Mouse (Mus musculus) layer of hippocampus, adult 8-10 months (tissue): ENCODE data around the gene Vti1a. TPM values are rescaled to one million over a fixed set of nuclear protein-coding genes. Genes with fewer than 3 reads are reported as not detected.

Experiments
- DNase-seq, 2 experiments: peaks; one replicate each; pipeline ENCODE4 v3.0.0; 2022; ENCODE audit warnings: low spot score in 2 of 2
- total RNA-seq, 4 experiments: library from RNA; stranded (reverse); gene quantifications; 2 replicates each; pipeline ENCODE4 v1.2.4; 2022

The Vti1a gene
- total RNA-seq, 4 experiments from 2014 or later = 56.7 to 64.1 (median 60.2) TPM

DNA sequence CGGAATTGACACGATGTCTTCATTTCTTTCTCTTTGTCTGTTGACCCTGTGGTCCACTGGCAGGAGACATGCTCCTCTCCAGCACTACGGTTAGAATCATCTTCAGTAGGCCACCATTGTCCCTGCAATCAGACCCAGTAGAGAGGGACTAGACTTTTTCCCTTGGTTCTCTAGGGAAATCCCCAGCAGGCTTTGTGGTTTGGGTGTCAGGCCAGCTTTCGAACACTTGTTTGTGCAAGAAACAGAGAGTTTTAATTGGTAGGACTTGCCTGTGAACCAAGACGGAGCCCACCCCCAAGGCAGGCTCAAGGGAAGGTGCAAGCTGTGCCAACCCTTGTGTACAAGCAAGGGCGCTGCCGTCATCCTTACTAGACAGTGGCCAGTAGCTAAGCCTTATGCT, 302.5 kb downstream of the Vti1a start:
- no peak for DNase-seq

DNA sequence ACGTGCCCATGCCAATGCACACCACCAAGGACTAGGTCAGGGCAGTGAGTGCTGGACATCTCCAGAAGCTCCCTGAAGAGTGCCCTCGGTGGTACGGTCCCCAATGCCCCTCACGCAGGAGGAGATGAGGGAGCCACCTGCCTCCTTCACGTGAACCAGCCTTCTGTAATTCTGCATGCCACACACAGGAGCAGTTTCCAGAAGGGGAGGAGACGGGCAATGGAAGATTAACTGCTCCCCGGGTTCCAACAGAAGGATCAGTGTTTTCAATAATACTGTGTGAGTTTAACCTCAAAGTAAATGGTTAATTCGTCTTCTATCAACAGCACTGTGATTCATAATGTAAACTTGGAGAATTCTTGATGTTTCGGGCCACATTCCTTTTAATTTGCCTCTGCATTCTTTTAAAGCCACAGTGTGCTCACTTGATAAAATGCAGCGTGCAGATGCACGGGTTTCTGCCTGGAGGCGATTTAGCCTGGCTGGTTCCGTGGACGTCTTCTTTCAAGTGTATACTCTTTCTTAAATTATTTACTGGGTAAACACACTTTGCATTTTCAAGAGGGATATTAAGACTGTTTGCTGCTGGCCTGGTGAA, 304.4 kb downstream of the Vti1a start:
- no peak for DNase-seq

DNA sequence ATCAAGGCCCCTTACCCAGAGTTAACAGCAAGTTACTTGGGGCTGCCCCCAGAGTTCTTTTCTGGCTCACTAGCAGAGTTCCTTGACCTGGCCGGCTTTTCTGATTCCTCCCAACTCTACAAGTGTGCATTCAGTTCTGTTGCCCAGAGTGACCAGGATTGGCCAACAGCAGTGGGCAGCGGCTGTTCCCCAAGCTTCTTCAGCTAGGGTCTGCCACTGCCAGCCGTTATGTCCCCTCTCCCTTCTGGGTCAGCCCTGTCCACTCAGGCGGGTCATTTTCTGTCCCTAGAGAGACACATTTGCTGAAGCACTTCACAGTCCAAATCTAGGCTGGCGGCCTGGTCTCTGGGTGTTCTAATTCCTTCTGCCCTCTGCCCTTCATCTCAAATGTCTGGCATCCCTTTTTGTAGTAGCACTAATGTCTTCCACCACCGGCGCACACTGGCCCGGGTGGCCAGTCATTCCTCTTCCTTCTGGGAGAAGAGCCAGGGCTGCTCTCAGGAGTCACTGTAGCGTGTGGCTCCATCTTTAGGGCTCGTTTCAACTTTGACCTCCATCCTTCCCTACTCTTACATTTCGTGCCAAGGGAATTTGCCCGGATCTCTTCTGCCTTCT, 305.0 kb downstream of the Vti1a start:
- peak; percentile 16 to 26 for DNase-seq

DNA sequence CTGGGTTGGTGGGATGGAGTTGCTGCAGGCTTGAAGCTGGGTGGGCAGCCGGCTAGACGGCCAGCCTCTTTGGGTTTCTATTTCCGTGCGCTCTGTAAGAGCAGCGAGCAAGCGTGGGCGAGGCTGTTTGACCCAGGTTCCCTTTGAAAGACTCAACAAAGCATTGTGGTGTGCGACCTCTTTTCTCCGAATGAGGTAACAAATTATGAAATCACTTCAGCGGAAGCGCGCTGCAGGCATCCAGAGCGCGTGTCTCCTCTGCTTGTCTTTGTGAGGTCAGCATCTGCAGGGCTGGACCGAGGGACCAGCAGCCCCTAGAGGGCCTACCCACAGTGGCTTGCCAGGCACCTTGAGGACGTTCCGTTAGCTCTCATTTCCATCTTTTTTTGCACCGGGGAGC, 306.7 kb downstream of the Vti1a start:
- no peak for DNase-seq

DNA sequence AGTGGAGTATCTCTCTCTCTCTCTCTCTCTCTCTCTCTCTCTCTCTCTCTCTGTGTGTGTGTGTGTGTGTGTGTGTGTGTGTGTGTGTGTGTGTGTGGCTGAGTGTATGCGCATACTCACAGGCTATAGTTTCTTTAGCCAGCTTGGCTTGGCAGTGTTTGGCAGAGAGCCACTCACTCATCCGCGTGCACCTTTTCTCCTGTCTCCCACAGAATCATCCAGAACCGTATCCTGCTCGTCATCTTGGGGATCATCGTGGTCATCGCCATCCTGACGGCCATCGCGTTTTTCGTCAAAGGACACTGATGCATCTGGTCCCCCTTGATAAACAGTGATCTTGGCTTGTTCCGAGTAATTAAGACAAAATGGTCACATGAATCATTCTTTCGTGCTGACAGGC, 307.5 kb downstream of the Vti1a start:
- DNase-seq = no peak

DNA sequence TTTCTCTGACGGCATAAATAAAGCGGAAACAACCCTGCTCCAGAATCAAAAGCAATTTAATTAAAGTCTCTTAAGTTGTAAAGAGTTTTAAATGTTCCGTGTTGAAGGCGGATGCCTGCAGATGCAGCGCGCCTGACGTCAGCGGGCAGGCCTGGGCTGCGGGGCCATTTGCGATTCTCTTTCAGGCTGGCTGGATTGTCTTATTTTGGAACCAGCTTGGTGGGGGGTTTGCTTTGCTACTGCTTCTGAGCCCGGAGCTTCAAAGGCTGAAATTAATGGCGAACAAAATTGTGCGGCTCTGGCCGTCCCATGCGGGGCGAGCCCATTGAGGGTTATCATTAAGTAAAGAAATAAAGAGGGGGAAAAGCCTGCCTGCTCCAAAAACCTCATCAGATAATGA, 310.4 kb downstream of the Vti1a start:
- DNase-seq = no peak

DNA sequence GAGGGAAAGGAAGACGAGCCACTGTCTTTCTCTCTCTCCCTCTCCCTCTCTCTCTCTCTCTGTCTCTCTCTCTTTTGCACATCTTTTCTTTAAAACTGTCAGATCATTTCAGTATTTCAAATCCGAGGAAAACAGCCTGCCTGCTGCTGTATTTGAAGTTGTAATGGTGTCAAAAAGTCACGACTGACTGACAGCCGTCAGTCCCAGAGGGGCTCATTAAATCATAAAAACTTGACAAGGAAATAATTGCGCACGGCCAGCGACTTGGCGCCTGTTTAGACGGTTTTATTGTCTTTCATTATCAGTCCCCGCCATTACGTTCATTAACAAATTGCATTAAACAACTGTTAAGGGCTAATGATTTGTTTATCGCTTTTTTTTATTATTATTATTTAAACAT, 310.9 kb downstream of the Vti1a start:
- no peak for DNase-seq

DNA sequence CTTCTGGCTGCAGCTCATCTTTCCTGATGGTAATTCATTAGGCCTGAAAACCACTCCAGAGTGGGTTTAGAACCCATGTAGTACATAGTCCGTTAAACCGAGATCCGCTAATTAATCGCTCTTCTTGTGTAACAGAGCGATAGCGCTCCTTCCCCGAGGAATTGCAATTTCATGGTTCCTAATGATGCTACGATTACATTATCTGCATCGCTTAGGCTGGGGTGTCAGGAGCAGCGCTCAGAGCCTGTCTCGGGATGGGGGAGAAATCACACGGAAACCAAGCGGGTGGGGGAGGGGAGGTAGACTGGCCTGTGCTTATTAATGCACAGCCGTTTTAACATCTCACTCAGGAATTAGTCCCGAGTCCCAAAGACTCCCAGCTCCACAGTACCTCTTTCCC, 319.4 kb downstream of the Vti1a start:
- no peak for DNase-seq

DNA sequence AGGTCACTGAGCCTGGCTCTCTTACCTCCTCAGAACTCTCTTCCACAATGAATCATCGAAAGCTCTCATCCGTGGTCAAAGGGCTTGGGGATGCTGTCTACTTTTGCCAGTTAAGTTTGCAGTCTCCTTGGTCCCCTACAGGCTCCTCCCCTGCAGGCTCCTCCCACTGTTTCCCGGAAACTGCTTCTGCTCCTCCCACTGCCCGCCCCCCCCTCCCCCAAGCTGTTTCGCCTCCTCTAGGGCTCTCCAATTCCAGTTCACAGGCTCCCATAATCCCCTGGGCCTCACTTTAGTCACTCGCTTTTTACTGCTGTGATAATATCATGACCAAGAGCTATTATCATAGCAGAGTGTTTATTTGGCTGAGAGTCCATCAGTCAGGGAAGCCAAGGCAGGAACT, 324.2 kb downstream of the Vti1a start:
- DNase-seq = no peak

DNA sequence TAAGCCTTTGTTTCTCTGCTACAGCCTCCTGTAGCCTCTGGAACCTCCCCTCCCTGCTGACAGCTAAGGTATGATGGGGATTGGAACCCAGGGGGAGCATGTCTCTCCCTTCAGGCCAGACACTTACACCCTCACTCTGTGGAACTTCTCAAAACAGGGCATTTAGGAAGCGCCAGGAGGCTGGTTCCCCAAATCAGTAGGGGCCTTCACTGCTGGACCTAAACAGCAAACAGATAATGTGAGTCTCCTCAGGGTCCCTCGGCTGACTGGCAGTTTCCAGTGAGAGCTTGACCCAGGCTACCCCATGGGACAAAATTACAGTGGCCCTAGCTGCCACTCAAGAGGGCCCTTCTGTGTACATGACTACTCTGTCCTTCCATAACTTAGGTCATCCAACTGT, 325.8 kb downstream of the Vti1a start:
- DNase-seq = no peak

DNA sequence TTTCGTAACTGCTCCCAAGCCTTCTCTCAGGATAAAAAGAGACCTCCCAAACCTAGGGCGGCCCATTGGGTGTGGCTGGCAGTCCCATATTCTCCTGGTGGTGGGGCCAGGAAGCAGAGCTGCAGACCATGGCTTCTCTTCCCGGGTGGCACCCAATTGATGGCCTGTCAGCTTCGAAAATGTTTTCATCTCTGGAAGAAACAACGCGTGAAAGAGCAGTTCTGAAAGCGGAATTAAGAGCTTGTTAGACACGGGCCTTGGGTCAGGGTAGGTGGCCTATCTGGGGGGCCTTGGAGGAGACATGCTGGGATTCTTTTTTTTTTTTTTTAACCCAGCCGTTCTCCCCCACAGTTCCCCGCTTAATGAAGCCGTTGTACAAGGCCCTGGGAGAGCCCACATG, 326.3 kb downstream of the Vti1a start:
- no peak for DNase-seq

DNA sequence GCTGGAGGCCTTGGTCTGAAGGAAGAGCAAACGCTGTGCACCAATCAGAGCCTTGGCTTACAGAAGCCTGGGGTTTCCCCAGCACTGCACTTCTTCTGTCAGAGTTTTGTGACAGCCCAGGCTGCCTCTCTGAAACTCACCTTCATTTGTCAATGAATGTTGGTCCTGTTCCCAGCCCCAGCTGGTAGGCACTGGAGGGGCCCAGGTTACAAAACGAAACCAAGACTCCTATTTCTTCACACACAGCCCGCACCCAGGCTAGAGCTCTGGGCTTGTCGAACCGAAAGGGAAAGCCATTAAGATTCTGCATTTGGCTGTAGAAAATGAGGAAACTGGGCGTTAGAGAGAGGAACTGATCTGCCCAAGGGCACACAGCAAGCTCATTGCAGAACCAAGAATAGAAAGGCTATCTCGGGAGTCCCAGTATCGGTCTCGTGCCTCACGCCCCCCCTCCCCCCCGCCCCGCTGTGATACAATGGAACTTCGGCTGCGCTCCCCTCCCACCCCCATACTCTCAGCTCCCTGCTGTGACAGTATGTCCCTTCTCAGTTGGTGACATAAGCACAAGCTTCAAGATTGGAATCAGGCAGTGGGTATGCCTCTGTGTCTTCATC, 327.3 kb downstream of the Vti1a start:
- peak in 1 of 2 experiments; percentile 18 for DNase-seq

DNA sequence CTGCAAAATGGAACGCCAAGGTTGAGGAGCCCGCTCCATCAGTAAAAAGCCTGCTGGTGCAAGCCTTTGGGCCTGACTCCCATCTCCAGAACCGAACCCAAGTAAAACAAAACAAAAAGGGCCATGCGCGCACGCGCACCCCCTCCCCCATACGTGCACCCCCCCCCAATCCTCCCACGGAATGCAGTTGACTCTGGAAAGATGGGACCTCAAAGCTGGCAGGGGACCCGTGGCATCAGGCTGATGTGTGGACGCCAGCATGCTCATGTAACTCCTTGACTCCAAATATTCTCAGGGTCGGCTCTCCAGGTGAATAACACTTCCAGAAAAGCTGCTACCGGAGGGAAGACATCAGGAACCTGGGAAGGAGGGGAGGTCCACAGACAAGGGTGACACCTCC, 327.8 kb downstream of the Vti1a start:
- no peak for DNase-seq

DNA sequence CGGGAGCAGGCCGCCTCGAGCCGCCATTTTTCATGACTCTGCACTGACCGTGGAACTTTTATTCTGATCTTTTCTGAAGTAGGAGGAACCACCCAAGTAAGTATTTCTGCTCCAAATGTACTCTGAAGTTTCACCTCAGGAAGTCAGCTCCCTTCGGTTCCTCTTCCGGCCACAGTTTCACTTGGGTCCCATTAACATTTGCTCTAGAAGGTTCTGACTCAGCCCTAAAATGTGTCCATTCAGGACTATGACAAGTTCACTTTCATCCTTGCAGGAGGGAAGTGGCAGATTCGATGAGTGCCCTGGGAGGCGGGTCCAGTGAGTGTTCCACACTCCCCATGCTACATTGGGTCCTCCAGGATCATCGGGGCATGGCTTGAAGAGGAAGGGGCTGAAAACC, 333.3 kb downstream of the Vti1a start:
- DNase-seq = no peak

DNA sequence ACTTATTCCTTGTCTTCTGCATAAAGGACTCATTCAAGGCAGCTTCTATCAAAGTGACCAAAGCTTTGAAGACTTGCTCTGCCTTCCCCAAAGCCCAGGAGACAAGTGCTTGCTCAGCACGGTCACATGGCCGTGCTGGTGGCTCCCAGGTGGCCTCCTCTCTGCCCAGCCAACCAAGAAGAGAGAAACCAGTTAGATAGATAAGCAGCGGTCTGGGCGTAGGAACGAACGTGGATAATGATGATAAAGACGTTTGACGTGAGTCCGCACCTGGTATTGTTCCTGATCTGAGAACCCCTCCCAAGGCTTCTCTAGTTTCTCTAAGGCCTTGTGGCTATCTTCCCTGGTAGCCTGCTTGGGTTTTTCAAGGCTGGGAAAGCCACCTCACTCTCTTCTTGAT, 334.9 kb downstream of the Vti1a start:
- DNase-seq = no peak

DNA sequence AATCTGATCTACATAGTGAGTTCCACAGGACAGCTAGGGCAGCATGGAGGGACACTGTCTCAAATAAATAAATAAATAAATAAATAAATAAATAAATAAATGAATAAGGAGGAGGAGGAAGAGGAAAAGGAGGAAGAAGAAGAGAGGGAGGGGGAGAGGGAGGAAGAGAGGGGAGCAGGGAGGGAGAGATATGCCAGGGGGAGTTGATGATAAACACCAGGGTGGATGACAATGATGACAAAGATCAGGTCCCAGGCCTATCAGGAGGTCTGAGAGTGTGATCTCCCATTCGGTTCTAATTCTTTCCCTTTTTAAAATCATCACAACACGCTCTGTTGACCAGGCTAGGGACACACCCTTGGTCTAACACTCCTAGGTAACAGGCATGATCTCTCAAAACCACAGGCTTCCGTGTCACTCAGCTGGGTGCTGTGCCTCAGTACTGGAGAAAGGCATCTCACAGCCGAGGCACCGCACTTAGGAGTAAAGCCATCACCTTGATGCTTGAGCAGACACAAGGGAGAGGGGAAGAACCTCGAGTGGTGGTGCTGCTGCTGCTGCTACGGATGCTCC, 336.7 kb downstream of the Vti1a start:
- no peak for DNase-seq

DNA sequence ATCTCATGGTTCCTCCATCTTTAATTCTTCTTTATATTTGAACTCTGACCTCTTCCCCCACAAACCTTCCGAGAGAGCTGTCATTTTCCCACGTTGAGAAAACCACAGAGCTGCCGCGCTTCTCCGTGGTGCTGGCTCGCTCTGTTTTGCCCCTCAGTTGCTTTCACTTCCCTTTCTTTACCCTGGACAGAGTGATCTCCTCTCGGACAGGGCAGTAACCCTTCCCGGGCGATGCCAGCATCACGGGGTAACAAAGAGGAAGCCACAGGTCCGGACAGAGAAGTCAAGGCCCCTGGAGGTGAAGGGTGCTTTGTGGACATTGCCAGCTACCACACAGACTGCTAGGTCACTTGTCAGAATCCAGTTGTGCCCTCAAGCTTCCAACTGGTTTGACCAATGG, 344.1 kb downstream of the Vti1a start:
- no peak for DNase-seq

DNA sequence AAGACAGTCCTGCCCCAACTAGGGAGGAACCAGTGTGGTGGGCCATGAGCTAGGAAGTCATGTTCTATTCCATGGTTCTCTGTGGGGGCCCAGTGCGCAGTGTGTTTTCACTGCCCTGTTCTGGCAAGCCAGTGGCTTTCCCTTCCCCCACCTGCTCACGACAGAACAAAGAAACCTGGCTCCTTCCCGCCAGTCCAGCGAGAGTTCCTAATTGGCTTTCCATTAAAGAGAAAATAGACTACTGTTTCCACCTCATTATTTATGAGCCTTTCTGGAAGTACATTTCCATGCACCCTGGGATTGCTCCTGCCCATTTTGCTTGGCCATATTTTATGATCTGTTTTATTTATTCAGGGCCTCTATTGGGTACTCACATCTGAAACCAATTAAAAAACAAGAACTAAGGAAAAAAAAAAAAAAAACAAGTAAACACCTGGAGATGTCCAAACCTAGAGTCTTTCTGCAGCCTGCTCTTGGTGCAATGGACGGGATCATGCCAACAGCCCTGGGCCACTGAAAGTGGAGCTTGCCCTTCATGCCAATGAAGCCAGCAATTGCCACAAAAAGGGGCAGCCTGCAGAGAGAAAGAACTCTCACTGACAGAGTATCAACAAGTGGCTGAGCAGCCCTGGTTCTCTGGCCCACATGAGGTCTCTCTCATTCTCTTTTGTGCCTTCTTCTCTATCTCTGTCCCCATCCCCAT, 346.6 kb downstream of the Vti1a start:
- no peak for DNase-seq

DNA sequence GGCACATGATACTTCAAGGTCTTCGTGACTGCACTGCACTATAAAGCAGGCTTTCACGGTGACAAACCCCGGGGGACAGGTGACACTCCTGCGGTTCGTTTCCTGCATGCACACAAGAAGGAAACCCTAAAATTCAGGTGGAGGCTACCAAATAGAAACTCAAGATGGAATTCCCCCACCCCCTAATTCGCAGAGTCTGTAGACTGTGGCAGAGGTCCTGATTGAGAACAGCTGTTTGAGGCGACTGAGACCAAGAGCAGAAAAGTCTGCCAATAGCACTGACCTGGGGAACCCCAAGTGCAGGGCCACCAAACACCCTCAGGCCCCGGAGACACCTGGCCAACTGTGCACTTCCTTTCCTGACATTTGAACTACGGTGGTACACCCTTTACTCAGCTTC, 351.7 kb downstream of the Vti1a start:
- DNase-seq = no peak

DNA sequence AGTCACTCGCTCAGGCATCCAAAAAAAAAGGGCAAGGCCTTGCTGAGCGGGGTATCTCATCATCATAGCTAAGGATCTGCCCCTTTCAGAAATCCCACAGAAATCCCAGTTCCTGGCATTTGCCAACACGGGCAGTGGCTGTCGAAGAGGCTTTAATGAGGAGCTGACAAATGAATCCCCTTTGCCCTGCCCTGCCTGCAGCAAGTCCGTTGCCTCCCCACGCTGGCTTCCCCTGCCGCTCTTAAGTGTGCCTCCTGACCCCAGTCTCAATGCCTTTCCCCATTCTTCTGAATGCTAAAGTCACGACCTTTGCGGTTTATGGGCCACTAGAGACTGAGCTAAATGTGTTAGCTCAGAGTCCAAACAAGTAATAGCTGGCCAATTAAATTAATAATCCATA, 352.8 kb downstream of the Vti1a start:
- no peak for DNase-seq
